Mouse (Mus musculus) gastrocnemius, adult 8-10 months (tissue): ENCODE measurements around the gene Gm49366. TPM values are rescaled to one million over a fixed set of nuclear protein-coding genes. Genes with fewer than 3 reads are reported as not detected.
"Not testable (repeated sequence)": the region's sequence is repeated elsewhere in the genome, so short reads cannot be mapped to it uniquely, and the experiment has no call there.

Source experiments
- DNase-seq, 2 experiments: peaks; one replicate each; pipeline ENCODE4 v3.0.0; 2022; ENCODE audit warnings: low spot score in 2 of 2
- total RNA-seq, 4 experiments: library from RNA; stranded (reverse); gene quantifications; 2 replicates each; pipeline ENCODE4 v1.2.4; 2022

Gene Gm49366
- not detected for total RNA-seq

- peak in 1 of 2 experiments; percentile 3 for DNase-seq
Observed at GRCm38 (mm10) chr12:84038691-84039111, at the start of gene Gm49366. TSS of gene Gm49366 (plus strand) at chr12:84038935.

DNA sequence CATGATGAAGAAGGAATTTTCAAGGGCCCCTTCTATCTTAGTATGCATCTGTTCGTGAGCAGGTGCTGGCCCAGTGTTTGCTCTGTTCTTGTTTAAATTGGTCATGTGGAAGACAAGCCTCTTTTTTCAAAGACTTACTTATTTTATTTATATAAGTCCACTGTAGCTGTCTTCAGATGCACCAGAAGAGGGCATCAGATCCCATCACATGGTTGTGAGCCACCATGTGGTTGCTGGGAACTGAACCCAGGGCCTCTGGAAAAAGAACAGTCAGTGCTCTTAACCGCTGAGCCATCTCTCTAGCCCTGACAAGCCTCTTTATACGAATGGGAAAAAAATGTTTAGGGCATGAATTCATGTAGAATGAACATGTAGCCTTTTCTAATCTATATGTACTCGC is 49.4 kb upstream of the Gm49366 start:
- no peak for DNase-seq

- DNase-seq = no peak
Observed at GRCm38 (mm10) chr12:83997221-83997620, 41.5 kb upstream of the Gm49366 start.

- no peak for DNase-seq
Observed at GRCm38 (mm10) chr12:83998341-83999107, 40.2 kb upstream of the Gm49366 start.

DNA sequence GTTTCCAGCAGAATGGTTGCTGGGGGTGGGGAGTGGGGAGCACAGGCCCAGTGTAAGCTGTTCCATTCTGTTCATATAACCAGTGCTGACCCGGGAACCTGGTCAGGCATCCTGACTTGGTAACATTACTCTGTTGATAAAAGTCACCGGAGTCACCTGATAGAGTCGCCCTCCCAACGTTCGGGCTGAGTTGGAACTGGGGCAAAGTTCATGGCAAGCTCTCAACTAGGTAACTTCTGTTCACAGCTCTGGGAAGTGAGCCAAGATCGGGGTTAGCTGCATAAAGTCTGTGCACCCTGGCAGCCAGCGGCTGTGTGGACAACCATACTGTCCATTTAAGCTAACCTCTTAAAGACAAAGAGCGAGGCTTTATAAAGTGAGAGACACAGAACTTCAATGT is 39.5 kb upstream of the Gm49366 start:
- DNase-seq = peak; percentile 21 to 48

DNA sequence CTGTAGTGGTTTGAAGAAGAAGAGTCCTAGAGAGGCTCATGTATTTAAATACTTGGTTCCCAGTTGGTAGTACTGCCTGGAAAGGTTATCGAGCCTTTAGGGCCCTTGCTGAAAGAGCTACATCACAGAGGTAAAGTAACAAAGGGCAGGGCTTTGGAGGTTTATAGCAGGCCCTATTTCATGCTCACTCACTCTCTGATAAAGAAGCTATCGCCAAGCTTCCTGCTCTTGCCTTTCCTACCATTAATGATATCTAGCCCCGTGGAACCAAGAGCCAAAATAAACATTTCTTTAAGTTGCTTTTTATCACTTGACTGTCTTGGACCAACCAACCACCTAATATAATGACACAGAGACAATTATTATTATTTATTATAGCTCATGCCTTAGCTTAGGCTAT is 38.3 kb upstream of the Gm49366 start:
- DNase-seq = no peak

GRCm38 (mm10) chr12:84003866-84004265 is 34.9 kb upstream of the Gm49366 start:
- no peak for DNase-seq

GRCm38 (mm10) chr12:84008251-84008650 is 30.5 kb upstream of the Gm49366 start:
- no peak for DNase-seq

GRCm38 (mm10) chr12:84008729-84009128 is 30.0 kb upstream of the Gm49366 start:
- DNase-seq = no peak

DNA sequence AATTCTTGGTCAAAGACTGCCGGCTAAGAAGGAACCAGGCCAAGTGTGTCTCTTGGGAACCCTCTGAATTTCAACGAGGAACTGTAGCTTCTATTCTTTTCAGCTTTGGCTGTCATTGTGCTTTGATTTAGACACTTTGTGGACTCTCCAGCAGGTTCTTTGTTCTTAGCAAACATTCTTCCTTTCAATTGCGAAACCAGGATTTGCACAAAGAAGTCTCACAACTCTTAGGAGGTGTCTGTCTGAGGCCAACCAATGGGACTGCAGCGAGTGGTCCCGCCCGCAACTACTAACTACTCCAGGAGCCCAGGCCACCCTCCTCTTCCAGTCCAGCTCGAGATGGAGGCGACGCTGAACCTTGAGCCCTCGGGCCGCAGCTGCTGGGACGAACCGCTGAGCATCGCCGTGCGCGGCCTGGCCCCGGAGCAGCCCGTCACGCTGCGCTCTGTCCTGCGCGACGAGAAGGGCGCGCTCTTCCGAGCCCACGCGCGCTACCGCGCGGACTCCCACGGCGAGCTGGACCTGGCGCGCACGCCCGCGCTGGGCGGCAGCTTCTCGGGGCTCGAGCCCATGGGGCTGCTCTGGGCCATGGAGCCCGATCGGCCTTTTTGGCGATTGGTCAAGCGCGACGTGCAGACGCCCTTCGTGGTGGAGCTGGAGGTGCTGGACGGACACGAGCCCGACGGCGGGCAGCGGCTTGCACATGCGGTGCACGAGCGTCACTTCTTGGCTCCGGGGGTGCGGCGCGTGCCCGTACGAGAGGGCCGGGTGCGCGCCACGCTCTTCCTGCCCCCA is 29.4 kb upstream of the Gm49366 start, which contains the start of gene Acot1:
Acot1 (plus strand) TSS at position 320 of the 795 bp plus-strand sequence.
- peak; percentile 23 to 39 for DNase-seq

- no peak for DNase-seq
Observed at GRCm38 (mm10) chr12:84010201-84010600, 28.5 kb upstream of the Gm49366 start.

GRCm38 (mm10) chr12:84011251-84012040 is 27.3 kb upstream of the Gm49366 start:
- peak in 1 of 2 experiments; percentile 39 for DNase-seq

DNA sequence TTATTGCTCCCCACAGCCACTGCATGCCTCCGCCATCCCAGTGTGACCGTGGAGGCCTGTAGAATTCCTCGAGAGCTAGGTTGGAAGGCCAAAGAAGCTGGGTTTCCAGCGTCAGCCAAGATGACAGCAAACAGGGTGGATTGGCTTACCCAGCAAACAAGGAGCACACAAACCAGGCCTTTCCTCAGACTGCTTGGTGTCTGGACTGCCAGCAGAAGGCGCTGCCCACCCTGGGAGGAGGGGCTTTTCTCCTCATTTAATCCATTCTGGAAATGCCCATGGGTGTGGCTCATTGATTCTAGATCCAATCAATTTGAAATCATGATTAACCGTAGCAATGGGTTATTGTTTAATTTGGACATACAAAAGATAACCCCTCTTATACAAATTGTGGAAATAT is 25.6 kb upstream of the Gm49366 start:
- no peak for DNase-seq

GRCm38 (mm10) chr12:84013701-84014100 is 25.0 kb upstream of the Gm49366 start:
- DNase-seq = no peak

DNA sequence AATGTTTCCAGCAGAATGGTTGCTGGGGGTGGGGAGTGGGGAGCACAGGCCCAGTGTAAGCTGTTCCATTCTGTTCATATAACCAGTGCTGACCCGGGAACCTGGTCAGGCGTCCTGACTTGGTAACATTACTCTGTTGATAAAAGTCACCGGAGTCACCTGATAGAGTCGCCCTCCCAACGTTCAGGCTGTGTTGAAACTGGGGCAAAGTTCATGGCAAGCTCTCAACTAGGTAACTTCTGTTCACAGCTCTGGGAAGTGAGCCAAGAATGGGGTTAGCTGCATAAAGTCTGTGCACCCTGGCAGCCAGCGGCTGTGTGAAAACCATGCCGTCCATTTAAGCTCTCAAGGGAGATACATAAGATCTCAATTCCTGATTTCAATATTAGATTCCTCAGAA is 18.2 kb upstream of the Gm49366 start:
- DNase-seq = peak; percentile 43 to 50

DNA sequence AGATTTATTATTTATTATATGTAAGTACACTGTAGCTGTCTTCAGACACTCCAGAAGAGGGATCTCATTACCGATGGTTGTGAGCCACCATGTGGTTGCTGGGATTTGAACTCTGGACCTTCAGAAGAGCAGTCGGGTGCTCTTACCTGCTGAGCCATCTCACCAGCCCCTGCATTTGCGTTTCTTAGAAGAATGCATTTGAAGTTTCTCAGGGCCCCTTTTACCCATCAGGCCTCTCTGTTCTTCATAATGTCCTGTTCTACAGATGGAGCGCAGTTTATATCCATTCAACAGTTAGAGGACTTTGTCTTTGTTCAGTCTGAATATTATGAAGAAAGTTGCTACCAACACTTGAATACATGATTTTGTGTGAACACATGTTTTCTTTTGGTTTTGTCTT is 16.5 kb upstream of the Gm49366 start:
- not testable (repeated sequence) for DNase-seq

- DNase-seq = no peak
Observed at GRCm38 (mm10) chr12:84023052-84023745, 15.5 kb upstream of the Gm49366 start.

- no peak for DNase-seq
Observed at GRCm38 (mm10) chr12:84025888-84026287, 12.8 kb upstream of the Gm49366 start.

GRCm38 (mm10) chr12:84028328-84028727 is 10.4 kb upstream of the Gm49366 start:
- DNase-seq = not testable (repeated sequence)

- DNase-seq = not testable (repeated sequence)
Observed at GRCm38 (mm10) chr12:84029043-84029442, 9.7 kb upstream of the Gm49366 start.
